15 mouse cellular contexts compared by ENCODE assay signal in genomic region chr1:134245004-134245717, GRCm38 (mm10). TPM values are rescaled to one million over a fixed set of nuclear protein-coding genes. Genes with fewer than 3 reads are reported as not detected.
DNase-seq lines count a peak whose midpoint lies in the region; ATAC-seq lines count a peak whose summit lies in the region.
"Had no signal": no experiment of that assay in that cellular context is flagged by ENCODE, and none has a peak within 500 bp of the region (broad histone marks: within the 10 kb centered on the region; RNA-seq: fewer than 3 reads in every experiment).

No protein-coding gene starts in this region.

- no peak overlapping the region for H3K4me2 ChIP-seq in midbrain, embryonic 16.5 days (ENCODE audit: low read length)
- no peak overlapping the region for H3K4me2 ChIP-seq in midbrain, embryonic 11.5 days
- no peak overlapping the region for H3K4me2 ChIP-seq in hindbrain, embryonic 13.5 days
- H3K4me2 ChIP-seq in stomach, embryonic 14.5 days (replicated peaks; ENCODE audit: low read depth, low read length), result no peak overlapping the region

- H3K27me3 ChIP-seq in midbrain, embryonic 16.5 days (ENCODE audit: control insufficient read depth, insufficient read depth, low read depth, low read length), result no peaks in the 10 kb centered on the region
- no peaks in the 10 kb centered on the region for H3K27me3 ChIP-seq in midbrain, embryonic 11.5 days (ENCODE audit: control insufficient read depth, insufficient read depth, low read length)
- H3K27me3 ChIP-seq in hindbrain, embryonic 13.5 days, result peaks cover 13% of the 10 kb centered on the region; the same call in 1 of the 2 replicates
- H3K27me3 ChIP-seq in stomach, embryonic 14.5 days (ENCODE audit: control insufficient read depth, insufficient read depth, low read length), result no peaks in the 10 kb centered on the region
- H3K27me3 ChIP-seq: CH12.LX had no signal

- H3K36me3 ChIP-seq in midbrain, embryonic 16.5 days (ENCODE audit: control insufficient read depth, insufficient read depth, low read length), result no peaks in the 10 kb centered on the region
- H3K36me3 ChIP-seq in midbrain, embryonic 11.5 days (ENCODE audit: control insufficient read depth, insufficient read depth, low read length), result no peaks in the 10 kb centered on the region
- H3K36me3 ChIP-seq in hindbrain, embryonic 13.5 days, result no peaks in the 10 kb centered on the region
- no peaks in the 10 kb centered on the region for H3K36me3 ChIP-seq in stomach, embryonic 14.5 days (ENCODE audit: control insufficient read depth, insufficient read depth, low read length)

- ATAC-seq in midbrain, embryonic 16.5 days, result 0 out of 2 replicates have a peak, but pooled peaks have one; percentile 44
- ATAC-seq in midbrain, embryonic 11.5 days (ENCODE audit: low FRiP score), result no peak
- peak; percentile 47; the same call in 1 of the 2 replicates for ATAC-seq in hindbrain, embryonic 13.5 days (ENCODE audit: low FRiP score)
- ATAC-seq in stomach, embryonic 14.5 days (ENCODE audit: insufficient number of reproducible peaks, insufficient read depth, low FRiP score, low read depth), result peak; percentile 50
- ATAC-seq in granulocyte monocyte progenitor cell, adult 5-6 weeks (replicated peaks; ENCODE audit: poor library complexity, severe bottlenecking), result no peak
- ATAC-seq: inflammation-experienced regulatory T-cells, adult 6 months had no signal

- 79% methylated on average over 14 of the region's 14 CpGs for WGBS in midbrain, embryonic 16.5 days
- WGBS in midbrain, embryonic 11.5 days, result 83% methylated on average over 14 of the region's 14 CpGs
- 77% methylated on average over 13 of the region's 14 CpGs for WGBS in hindbrain, embryonic 13.5 days
- WGBS in stomach, embryonic 14.5 days, result 71% methylated on average over 14 of the region's 14 CpGs

- no peaks in the 10 kb centered on the region for H3K9me3 ChIP-seq in midbrain, embryonic 16.5 days (replicated peaks; ENCODE audit: control insufficient read depth, low read length, poor library complexity, severe bottlenecking)
- no peaks in the 10 kb centered on the region for H3K9me3 ChIP-seq in midbrain, embryonic 11.5 days (ENCODE audit: control insufficient read depth, low read length)
- H3K9me3 ChIP-seq in hindbrain, embryonic 13.5 days, result no peaks in the 10 kb centered on the region
- no peaks in the 10 kb centered on the region for H3K9me3 ChIP-seq in stomach, embryonic 14.5 days (ENCODE audit: control insufficient read depth, low read depth, low read length)

- H3K4me3 ChIP-seq in midbrain, embryonic 16.5 days (ENCODE audit: low read depth, low read length), result no peak overlapping the region
- H3K4me3 ChIP-seq in midbrain, embryonic 11.5 days (ENCODE audit: low read depth, low read length), result no peak overlapping the region
- H3K4me3 ChIP-seq in hindbrain, embryonic 13.5 days, result no peak overlapping the region
- H3K4me3 ChIP-seq in stomach, embryonic 14.5 days (ENCODE audit: low read depth, low read length), result no peak overlapping the region

- DNase-seq in gastrocnemius, postnatal 14 days, result peak; percentile 72
- DNase-seq in gastrocnemius, postnatal 36 days, result no peak
- DNase-seq in midbrain, embryonic 11.5 days (ENCODE audit: low spot score, missing footprints), result no peak
- DNase-seq in c-Kit-positive CD71-positive TER-119-positive erythroid progenitor cells, embryonic 14.5 days (ENCODE audit: low spot score), result no peak
- DNase-seq: layer of hippocampus, postnatal 36 days; lung, embryonic 14.5 days; right cerebral cortex, postnatal 4 days; thymus, postnatal 4 days had no signal

- no peak overlapping the region for H3K9ac ChIP-seq in midbrain, embryonic 16.5 days (ENCODE audit: low read depth, low read length)
- no peak overlapping the region for H3K9ac ChIP-seq in midbrain, embryonic 11.5 days (ENCODE audit: low read length)
- H3K9ac ChIP-seq in hindbrain, embryonic 13.5 days, result no peak overlapping the region
- H3K9ac ChIP-seq in stomach, embryonic 14.5 days (replicated peaks; ENCODE audit: low read depth, low read length), result no peak overlapping the region

- H3K4me1 ChIP-seq in midbrain, embryonic 16.5 days (ENCODE audit: control insufficient read depth, insufficient read depth, low read length), result peaks cover 8% of the 10 kb centered on the region
- no peaks in the 10 kb centered on the region for H3K4me1 ChIP-seq in midbrain, embryonic 11.5 days (ENCODE audit: control insufficient read depth, insufficient read depth, low read length)
- peaks cover 18% of the 10 kb centered on the region for H3K4me1 ChIP-seq in hindbrain, embryonic 13.5 days (replicated peaks)
- peaks cover 5% of the 10 kb centered on the region; the same call in 1 of the 2 replicates for H3K4me1 ChIP-seq in stomach, embryonic 14.5 days (ENCODE audit: control insufficient read depth, insufficient read depth, low read length)

- intact Hi-C loops in gastrocnemius, postnatal 14 days (cut with DNase I; ENCODE audit: low total_unique reads), result no loop called here
- intact Hi-C loops in gastrocnemius, postnatal 36 days (cut with DNase I), result no loop called here

- H3K27ac ChIP-seq in midbrain, embryonic 16.5 days (ENCODE audit: low read length), result no peak overlapping the region
- no peak overlapping the region for H3K27ac ChIP-seq in midbrain, embryonic 11.5 days (ENCODE audit: low read depth, low read length)
- H3K27ac ChIP-seq in hindbrain, embryonic 13.5 days, result no peak overlapping the region
- no peak overlapping the region for H3K27ac ChIP-seq in stomach, embryonic 14.5 days (ENCODE audit: low read length)

RNA-seq across cellular contexts. Expression of gene Adora1, which starts 9.9 kb away (rescaled TPM):
- under 1 TPM; 0.58 to 0.78 TPM for total RNA-seq in gastrocnemius, postnatal 14 days (2021)
- total RNA-seq in gastrocnemius, postnatal 36 days (2021), result under 1 TPM; 0.33 to 0.59 TPM
- 18.0 and 26.6 TPM in 2 replicates for polyA plus RNA-seq in midbrain, embryonic 16.5 days (2015; fragmentation: Nextera tagmentation; extraction: Ambion mirVana)
- polyA plus RNA-seq in midbrain, embryonic 11.5 days (2014; fragmentation: Nextera tagmentation; extraction: Ambion mirVana), result 0.07 and 0.08 TPM in 2 replicates
- polyA plus RNA-seq in hindbrain, embryonic 13.5 days (2015; fragmentation: Nextera tagmentation; extraction: Ambion mirVana), result 10.2 and 10.6 TPM in 2 replicates
- 0.68 and 1.7 TPM in 2 replicates for polyA plus RNA-seq in stomach, embryonic 14.5 days (2014; fragmentation: Nextera tagmentation; extraction: Ambion mirVana)
- total RNA-seq in granulocyte monocyte progenitor cell, adult 5-6 weeks (2014; fragmentation: Nextera tagmentation), result not detected in 2 replicates
- not detected in 2 replicates for total RNA-seq in granulocyte monocyte progenitor cell, adult 5-6 weeks (2017)
- total RNA-seq: CH12.LX had no signal
- polyA plus RNA-seq: inflammation-experienced regulatory T-cells, adult 6 months had no signal

RNA-seq across cellular contexts. Expression of gene Myog, which starts 44.6 kb away (rescaled TPM):
- 10 to 100 TPM; 67.9 to 75.3 TPM for total RNA-seq in gastrocnemius, postnatal 14 days (2021)
- total RNA-seq in gastrocnemius, postnatal 36 days (2021), result 10 to 100 TPM; 20.1 to 20.9 TPM
- polyA plus RNA-seq in midbrain, embryonic 16.5 days (2015; fragmentation: Nextera tagmentation; extraction: Ambion mirVana), result 0.13 and 0.14 TPM in 2 replicates
- polyA plus RNA-seq in midbrain, embryonic 11.5 days (2014; fragmentation: Nextera tagmentation; extraction: Ambion mirVana), result not detected in 2 replicates
- polyA plus RNA-seq in hindbrain, embryonic 13.5 days (2015; fragmentation: Nextera tagmentation; extraction: Ambion mirVana), result 3.6 and 3.8 TPM in 2 replicates
- polyA plus RNA-seq in stomach, embryonic 14.5 days (2014; fragmentation: Nextera tagmentation; extraction: Ambion mirVana), result 0.16 and 0.17 TPM in 2 replicates
- not detected in 2 replicates for total RNA-seq in granulocyte monocyte progenitor cell, adult 5-6 weeks (2014; fragmentation: Nextera tagmentation)
- not detected in 2 replicates for total RNA-seq in granulocyte monocyte progenitor cell, adult 5-6 weeks (2017)
- total RNA-seq: CH12.LX; layer of hippocampus, postnatal 36 days had no signal
- polyA plus RNA-seq: gonadal fat pad, adult 2 months; inflammation-experienced regulatory T-cells, adult 6 months; lung, embryonic 14.5 days had no signal

RNA-seq across cellular contexts. Expression of gene Mybph, which starts 51.9 kb away (rescaled TPM):
- 100 to 1,000 TPM; 716 to 830 TPM for total RNA-seq in gastrocnemius, postnatal 14 days (2021)
- total RNA-seq in gastrocnemius, postnatal 36 days (2021), result 100 to 1,000 TPM; 547 to 589 TPM
- polyA plus RNA-seq in midbrain, embryonic 16.5 days (2015; fragmentation: Nextera tagmentation; extraction: Ambion mirVana), result 0.18 TPM in 1 of 2 replicates, not detected in the other
- polyA plus RNA-seq in midbrain, embryonic 11.5 days (2014; fragmentation: Nextera tagmentation; extraction: Ambion mirVana), result 0.12 and 0.22 TPM in 2 replicates
- polyA plus RNA-seq in hindbrain, embryonic 13.5 days (2015; fragmentation: Nextera tagmentation; extraction: Ambion mirVana), result 0.83 and 1.9 TPM in 2 replicates
- not detected in 2 replicates for polyA plus RNA-seq in stomach, embryonic 14.5 days (2014; fragmentation: Nextera tagmentation; extraction: Ambion mirVana)
- not detected in 2 replicates for total RNA-seq in granulocyte monocyte progenitor cell, adult 5-6 weeks (2014; fragmentation: Nextera tagmentation)
- not detected in 2 replicates for total RNA-seq in granulocyte monocyte progenitor cell, adult 5-6 weeks (2017)
- polyA plus RNA-seq: inflammation-experienced regulatory T-cells, adult 6 months; lung, embryonic 14.5 days had no signal

Comparison
In these comparisons a context has a peak if more than half of its experiments do, and no peak if none do; other contexts are left out.
1. ATAC-seq: peak in midbrain, embryonic 16.5 days (single experiment), hindbrain, embryonic 13.5 days (single experiment) and stomach, embryonic 14.5 days (single experiment); none in midbrain, embryonic 11.5 days (single experiment) and granulocyte monocyte progenitor cell, adult 5-6 weeks (single experiment).